Mouse (Mus musculus) E14TG2a.4 (cell line): Measurements from ENCODE around the gene Prrg2.

Experiments
- CTCF ChIP-seq: conservative IDR thresholded peaks from 2 replicates; pipeline ENCODE4 v1.5.1; 2014; ENCODE audit warnings: low read length
- NANOG ChIP-seq: IDR thresholded peaks from 2 replicates; pipeline ENCODE4 v1.6.1; 2014; ENCODE audit warnings: borderline replicate concordance, low read length, mixed read lengths
- POU5F1 ChIP-seq: IDR thresholded peaks from 2 replicates; pipeline ENCODE4 v1.6.1; 2014; ENCODE audit warnings: low read length, borderline replicate concordance

- TF ChIP-seq CTCF, result no peak
- no peak for TF ChIP-seq NANOG
- no peak for TF ChIP-seq POU5F1
These were observed 35.0 kb upstream of the Prrg2 start for GRCm38 (mm10) chr7:45097479-45097878.
